Mouse (Mus musculus): ENCODE measurements around the gene Fam241a. TPM values are rescaled to one million over a fixed set of nuclear protein-coding genes. Genes with fewer than 3 reads are reported as not detected.

Gene Fam241a
- polyA plus RNA-seq (2012; rRNA removed) = 4.1 and 4.5 TPM in 2 replicates

GRCm38 (mm10) chr3:127895792-127896541 lies at the start of gene Fam241a:
Fam241a (minus strand) TSS chr3:127896324.

GRCm38 (mm10) chr3:127837154-127837865 lies 58.8 kb downstream of the Fam241a start, which contains the start of gene Ap1ar:
Ap1ar (minus strand) TSS chr3:127837523.

Other genes with a start within 250 kb of the Fam241a start
- gene Alpk1, start 115.8 kb downstream of the Fam241a start, polyA plus RNA-seq (2012; rRNA removed) = 2.6 and 2.8 TPM in 2 replicates
- gene Tifa, start 106.5 kb downstream of the Fam241a start, polyA plus RNA-seq (2012; rRNA removed) = 2.6 and 2.9 TPM in 2 replicates
- gene Ap1ar, start 58.8 kb downstream of the Fam241a start, polyA plus RNA-seq (2012; rRNA removed) = 66.0 and 99.7 TPM in 2 replicates